Mouse (Mus musculus) ovary, postnatal 10 days (tissue): ENCODE measurements around the gene Scgb1b2.

Source experiments
- DNase-seq: peaks from one replicate; pipeline ENCODE4 v3.0.0; 2022; ENCODE audit warnings: low spot score

Scgb1b2 gene

DNA sequence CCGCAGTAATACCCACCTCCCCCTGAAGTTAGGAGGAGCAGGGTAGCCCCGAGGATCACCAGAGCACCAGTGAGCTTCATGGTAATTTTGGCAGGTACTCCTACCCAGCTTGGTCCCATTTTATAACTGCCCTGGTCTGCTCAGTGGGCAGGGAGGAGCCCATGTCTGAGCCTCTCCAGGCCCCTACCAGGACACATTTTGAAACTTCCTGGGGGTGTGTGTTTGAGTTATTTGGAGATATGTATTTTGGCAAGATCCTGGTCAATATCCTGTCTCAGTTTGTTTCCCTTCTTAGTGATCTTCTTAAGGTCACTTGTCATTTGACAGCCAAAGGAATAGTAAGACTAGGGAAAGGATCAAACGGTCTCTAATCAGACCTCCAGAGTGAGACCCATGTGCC is at the start of gene Scgb1b2:
Scgb1b2 (minus strand) TSS at position 101 of the 400 bp plus-strand sequence.
- DNase-seq = no peak

DNA sequence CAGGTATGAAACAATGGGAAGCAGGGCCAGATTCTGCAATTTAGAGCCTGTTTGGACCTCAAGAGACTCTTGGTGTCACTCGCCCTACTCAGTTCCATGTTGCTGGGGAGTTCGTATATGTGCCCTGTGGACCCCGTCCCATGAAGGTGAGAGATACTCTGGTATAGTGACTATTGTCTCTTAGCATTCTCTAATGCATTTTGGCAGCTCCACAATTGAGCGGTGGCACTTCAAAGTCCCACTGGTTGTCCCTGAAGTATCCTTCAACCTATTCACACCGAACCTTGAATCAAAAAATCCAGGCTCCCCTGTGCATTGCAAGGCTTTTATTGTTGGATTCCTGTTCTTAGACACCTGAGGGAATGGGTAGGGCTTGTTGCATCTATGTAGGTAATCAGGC is 1.4 kb downstream of the Scgb1b2 start, which contains the start of gene Scgb2b2:
Scgb2b2 (plus strand) TSS at position 301 of the 400 bp plus-strand sequence.
- no peak for DNase-seq
